Mouse (Mus musculus): ENCODE results near the gene Olfr1367. TPM values are rescaled to one million over a fixed set of nuclear protein-coding genes. Genes with fewer than 3 reads are reported as not detected.
A peak's percentile ranks its signal among the peaks of the same experiment; 100 is the strongest.
"Not testable (repeated sequence)": the region's sequence is repeated elsewhere in the genome, so short reads cannot be mapped to it uniquely, and the experiment has no call there.

Olfr1367 gene
- polyA plus RNA-seq, 1 experiment from 2014 or later: not detected

- H3K4me2 ChIP-seq (ENCODE audit: low read depth, low read length): no peak overlapping the region
- H3K36me3 ChIP-seq (ENCODE audit: control insufficient read depth, insufficient read depth): peaks cover 21% of the 10 kb centered on the region
- H3K27me3 ChIP-seq (ENCODE audit: control insufficient read depth, insufficient read depth, low read length): no peaks in the 10 kb centered on the region
- 80% methylated on average over 2 of the region's 2 CpGs for WGBS
- ATAC-seq (replicated peaks; ENCODE audit: extremely low read depth, insufficient read depth, low FRiP score): no peak
- no peaks in the 10 kb centered on the region for H3K4me1 ChIP-seq (ENCODE audit: control insufficient read depth, insufficient read depth, low read length)
- no peaks in the 10 kb centered on the region for H3K9me3 ChIP-seq (replicated peaks; ENCODE audit: control insufficient read depth, low read length)
- no peak overlapping the region for H3K9ac ChIP-seq (ENCODE audit: low read length)
- H3K27ac ChIP-seq (ENCODE audit: low read length): no peak overlapping the region
- H3K4me3 ChIP-seq (ENCODE audit: low read length): no peak overlapping the region
Measured at GRCm38 (mm10) chr13:21372700-21373099, 26.0 kb downstream of the Olfr1367 start.

GRCm38 (mm10) chr13:21377773-21378172 is 31.1 kb downstream of the Olfr1367 start:
- WGBS: 80% methylated on average over 2 of the region's 2 CpGs
- Histone ChIP-seq H3K36me3 (ENCODE audit: control insufficient read depth, insufficient read depth) (no peaks in the 10 kb centered on the region), H3K27ac (ENCODE audit: low read length) (no peak overlapping the region), H3K4me2 (ENCODE audit: low read depth, low read length) (no peak overlapping the region), H3K4me3 (ENCODE audit: low read length) (no peak overlapping the region), H3K4me1 (ENCODE audit: control insufficient read depth, insufficient read depth, low read length) (no peaks in the 10 kb centered on the region), H3K27me3 (ENCODE audit: control insufficient read depth, insufficient read depth, low read length) (no peaks in the 10 kb centered on the region), H3K9me3 (replicated peaks; ENCODE audit: control insufficient read depth, low read length) (no peaks in the 10 kb centered on the region), H3K9ac (ENCODE audit: low read length) (no peak overlapping the region)
- no peak for ATAC-seq (replicated peaks; ENCODE audit: extremely low read depth, insufficient read depth, low FRiP score)

GRCm38 (mm10) chr13:21395211-21395610 is 48.5 kb downstream of the Olfr1367 start:
- no peak overlapping the region for H3K4me3 ChIP-seq (ENCODE audit: low read length)
- H3K4me2 ChIP-seq (ENCODE audit: low read depth, low read length): no peak overlapping the region
- no peaks in the 10 kb centered on the region for H3K9me3 ChIP-seq (replicated peaks; ENCODE audit: control insufficient read depth, low read length)
- WGBS: 94% methylated on average over 1 of the region's 1 CpGs
- no peaks in the 10 kb centered on the region for H3K27me3 ChIP-seq (ENCODE audit: control insufficient read depth, insufficient read depth, low read length)
- no peaks in the 10 kb centered on the region for H3K4me1 ChIP-seq (ENCODE audit: control insufficient read depth, insufficient read depth, low read length)
- H3K27ac ChIP-seq (ENCODE audit: low read length): no peak overlapping the region
- ATAC-seq (replicated peaks; ENCODE audit: extremely low read depth, insufficient read depth, low FRiP score): no peak
- H3K9ac ChIP-seq (ENCODE audit: low read length): no peak overlapping the region
- peaks cover 58% of the 10 kb centered on the region for H3K36me3 ChIP-seq (ENCODE audit: control insufficient read depth, insufficient read depth)

- no peak overlapping the region for H3K4me2 ChIP-seq (ENCODE audit: low read depth, low read length)
- no peak overlapping the region for H3K4me3 ChIP-seq (ENCODE audit: low read length)
- no peak for ATAC-seq (replicated peaks; ENCODE audit: extremely low read depth, insufficient read depth, low FRiP score)
- H3K4me1 ChIP-seq (ENCODE audit: control insufficient read depth, insufficient read depth, low read length): peaks cover 2% of the 10 kb centered on the region; the same call in 1 of the 2 replicates
- H3K9me3 ChIP-seq (replicated peaks; ENCODE audit: control insufficient read depth, low read length): no peaks in the 10 kb centered on the region
- no peak overlapping the region for H3K9ac ChIP-seq (ENCODE audit: low read length)
- 88% methylated on average over 6 of the region's 6 CpGs for WGBS
- no peak overlapping the region for H3K27ac ChIP-seq (ENCODE audit: low read length)
- H3K36me3 ChIP-seq (ENCODE audit: control insufficient read depth, insufficient read depth): peaks cover 54% of the 10 kb centered on the region
- H3K27me3 ChIP-seq (ENCODE audit: control insufficient read depth, insufficient read depth, low read length): no peaks in the 10 kb centered on the region
Measured at GRCm38 (mm10) chr13:21395623-21396022, 48.9 kb downstream of the Olfr1367 start.

GRCm38 (mm10) chr13:21396048-21396447 is 49.3 kb downstream of the Olfr1367 start:
- not testable (repeated sequence) for H3K4me3 ChIP-seq (ENCODE audit: low read length); H3K27ac ChIP-seq (ENCODE audit: low read length); H3K27me3 ChIP-seq (ENCODE audit: control insufficient read depth, insufficient read depth, low read length); H3K4me1 ChIP-seq (ENCODE audit: control insufficient read depth, insufficient read depth, low read length); H3K9ac ChIP-seq (ENCODE audit: low read length); H3K9me3 ChIP-seq (replicated peaks; ENCODE audit: control insufficient read depth, low read length); H3K4me2 ChIP-seq (ENCODE audit: low read depth, low read length)
- ATAC-seq (replicated peaks; ENCODE audit: extremely low read depth, insufficient read depth, low FRiP score): peak; percentile 37; the same call in 1 of the 2 replicates
- H3K36me3 ChIP-seq (ENCODE audit: control insufficient read depth, insufficient read depth): peaks cover 50% of the 10 kb centered on the region
- 83% methylated on average over 18 of the region's 18 CpGs for WGBS

GRCm38 (mm10) chr13:21397486-21397885 is 50.8 kb downstream of the Olfr1367 start:
- no peak overlapping the region for H3K9ac ChIP-seq (ENCODE audit: low read length)
- no peak overlapping the region for H3K4me3 ChIP-seq (ENCODE audit: low read length)
- no peak for ATAC-seq (replicated peaks; ENCODE audit: extremely low read depth, insufficient read depth, low FRiP score)
- no peaks in the 10 kb centered on the region for H3K27me3 ChIP-seq (ENCODE audit: control insufficient read depth, insufficient read depth, low read length)
- peaks cover 11% of the 10 kb centered on the region for H3K4me1 ChIP-seq (ENCODE audit: control insufficient read depth, insufficient read depth, low read length)
- WGBS: 81% methylated on average over 2 of the region's 2 CpGs
- H3K4me2 ChIP-seq (ENCODE audit: low read depth, low read length): no peak overlapping the region
- no peaks in the 10 kb centered on the region for H3K9me3 ChIP-seq (replicated peaks; ENCODE audit: control insufficient read depth, low read length)
- H3K27ac ChIP-seq (ENCODE audit: low read length): no peak overlapping the region
- H3K36me3 ChIP-seq (ENCODE audit: control insufficient read depth, insufficient read depth): peaks cover 35% of the 10 kb centered on the region

Small RNAs within 50 kb of the gene (microRNA-seq; reads per million reads assigned to microRNA genes)
- 0.59 reads per million for gene Mir6942

Other genes with a start within 250 kb of the Olfr1367 start
- 0.04 TPM in 1 of 2 replicates, not detected in the other for gene Olfr1369-ps1, start 235.4 kb upstream of the Olfr1367 start, polyA plus RNA-seq (2015; fragmentation: Nextera tagmentation; extraction: Ambion mirVana)
- not detected in 2 replicates for gene Olfr263, start 217.3 kb upstream of the Olfr1367 start, polyA plus RNA-seq (2015; fragmentation: Nextera tagmentation; extraction: Ambion mirVana)
- gene Olfr1368, start 201.0 kb upstream of the Olfr1367 start, polyA plus RNA-seq (2015; fragmentation: Nextera tagmentation; extraction: Ambion mirVana): not detected in 2 replicates
- gene Trim27, start 167.5 kb upstream of the Olfr1367 start, polyA plus RNA-seq (2015; fragmentation: Nextera tagmentation; extraction: Ambion mirVana): 72.4 and 72.8 TPM in 2 replicates
- not detected in 2 replicates for gene Gpx5, start 54.2 kb upstream of the Olfr1367 start, polyA plus RNA-seq (2015; fragmentation: Nextera tagmentation; extraction: Ambion mirVana)
- gene Gpx6, start 34.8 kb upstream of the Olfr1367 start, polyA plus RNA-seq (2015; fragmentation: Nextera tagmentation; extraction: Ambion mirVana): 0.21 TPM in 1 of 2 replicates, not detected in the other
- 7.2 and 9.1 TPM in 2 replicates for gene Zscan12, start 15.9 kb downstream of the Olfr1367 start, polyA plus RNA-seq (2015; fragmentation: Nextera tagmentation; extraction: Ambion mirVana)
- 70.4 and 73.1 TPM in 2 replicates for gene Zkscan3, start 55.8 kb downstream of the Olfr1367 start, polyA plus RNA-seq (2015; fragmentation: Nextera tagmentation; extraction: Ambion mirVana)
- 3.2 and 3.9 TPM in 2 replicates for gene Pgbd1, start 94.1 kb downstream of the Olfr1367 start, polyA plus RNA-seq (2015; fragmentation: Nextera tagmentation; extraction: Ambion mirVana)
- gene Zscan26, start 106.8 kb downstream of the Olfr1367 start, polyA plus RNA-seq (2015; fragmentation: Nextera tagmentation; extraction: Ambion mirVana): 25.2 and 25.8 TPM in 2 replicates
- 1.5 and 1.7 TPM in 2 replicates for gene Nkapl, start 121.6 kb downstream of the Olfr1367 start, polyA plus RNA-seq (2015; fragmentation: Nextera tagmentation; extraction: Ambion mirVana)
- gene Zkscan4, start 132.0 kb downstream of the Olfr1367 start, polyA plus RNA-seq (2015; fragmentation: Nextera tagmentation; extraction: Ambion mirVana): 1.9 and 2.2 TPM in 2 replicates
- not detected in 2 replicates for gene Gm10065, start 132.5 kb downstream of the Olfr1367 start, polyA plus RNA-seq (2015; fragmentation: Nextera tagmentation; extraction: Ambion mirVana)
- 0.77 and 4.1 TPM in 2 replicates for gene AK157302, start 148.3 kb downstream of the Olfr1367 start, polyA plus RNA-seq (2015; fragmentation: Nextera tagmentation; extraction: Ambion mirVana)
- gene Gm11273, start 154.5 kb downstream of the Olfr1367 start, polyA plus RNA-seq (2015; fragmentation: Nextera tagmentation; extraction: Ambion mirVana): 20.3 and 62.4 TPM in 2 replicates
- 3.7 and 4.7 TPM in 2 replicates for gene Zkscan8, start 184.2 kb downstream of the Olfr1367 start, polyA plus RNA-seq (2015; fragmentation: Nextera tagmentation; extraction: Ambion mirVana)
- 0.04 TPM in 1 of 2 replicates, not detected in the other for gene Olfr1366, start 195.9 kb downstream of the Olfr1367 start, polyA plus RNA-seq (2015; fragmentation: Nextera tagmentation; extraction: Ambion mirVana)
- gene Olfr1535, start 213.0 kb downstream of the Olfr1367 start, polyA plus RNA-seq (2015; fragmentation: Nextera tagmentation; extraction: Ambion mirVana): not detected in 2 replicates
- gene Olfr1364, start 234.8 kb downstream of the Olfr1367 start, polyA plus RNA-seq (2015; fragmentation: Nextera tagmentation; extraction: Ambion mirVana): not detected in 2 replicates

All from heart, embryonic 16.5 days (tissue).